Comparison of ENCODE assay signal across 10 mouse cellular contexts in genomic region chr4:124682270-124682669, GRCm38 (mm10). TPM values are rescaled to one million over a fixed set of nuclear protein-coding genes. Genes with fewer than 3 reads are reported as not detected.
DNase-seq lines count a peak whose midpoint lies in the region; ATAC-seq and TF ChIP-seq lines count a peak whose summit lies in the region.
"Had no signal": no experiment of that assay in that cellular context is flagged by ENCODE, and none has a peak within 500 bp of the region (broad histone marks: within the 10 kb centered on the region; RNA-seq: fewer than 3 reads in every experiment).

No protein-coding gene starts in this region.

- peak; percentile 57 for DNase-seq in hindbrain, postnatal 0 days (ENCODE audit: low spot score)
- DNase-seq in hindbrain, embryonic 14.5 days (ENCODE audit: low spot score), result no peak
- peak; percentile 60 for DNase-seq in thymus, postnatal 0 days (ENCODE audit: low spot score)
- no peak for DNase-seq in thymus, postnatal 25 days
- no peak for DNase-seq in frontal cortex, adult 2 months (ENCODE audit: extremely low spot score in 1 of 2, low spot score in 1 of 2)
- DNase-seq in ovary, adult 18-20 months (ENCODE audit: low spot score), result no peak
- no peak for DNase-seq in right cerebral cortex, adult 2 months (ENCODE audit: low spot score in 2 of 2)

- no peaks in the 10 kb centered on the region for H3K4me1 ChIP-seq in hindbrain, postnatal 0 days (ENCODE audit: insufficient read depth, low read length)
- no peaks in the 10 kb centered on the region for H3K4me1 ChIP-seq in hindbrain, embryonic 14.5 days (replicated peaks; ENCODE audit: control insufficient read depth, insufficient read depth, low read length)
- no peaks in the 10 kb centered on the region for H3K4me1 ChIP-seq in cortical plate, adult 2 months (ENCODE audit: control insufficient read depth, insufficient read depth, low read length)
- H3K4me1 ChIP-seq: hindbrain, embryonic 12.5 days; lung, embryonic 15.5 days had no signal

- H3K9ac ChIP-seq in hindbrain, postnatal 0 days (replicated peaks; ENCODE audit: low read length), result no peak overlapping the region
- no peak overlapping the region for H3K9ac ChIP-seq in hindbrain, embryonic 14.5 days
- H3K9ac ChIP-seq: hindbrain, embryonic 12.5 days; lung, embryonic 15.5 days had no signal

- 56% methylated on average over 7 of the region's 7 CpGs for WGBS in hindbrain, postnatal 0 days
- WGBS in hindbrain, embryonic 14.5 days, result 63% methylated on average over 7 of the region's 7 CpGs

- no peaks in the 10 kb centered on the region for H3K27me3 ChIP-seq in hindbrain, postnatal 0 days (ENCODE audit: insufficient read depth, low read length)
- H3K27me3 ChIP-seq in hindbrain, embryonic 14.5 days (ENCODE audit: control insufficient read depth, insufficient read depth, low read length), result no peaks in the 10 kb centered on the region
- H3K27me3 ChIP-seq: hindbrain, embryonic 12.5 days; lung, embryonic 15.5 days had no signal

- peaks cover 45% of the 10 kb centered on the region for H3K36me3 ChIP-seq in hindbrain, postnatal 0 days (ENCODE audit: insufficient read depth, low read length)
- peaks cover 90% of the 10 kb centered on the region for H3K36me3 ChIP-seq in hindbrain, embryonic 14.5 days (replicated peaks; ENCODE audit: control insufficient read depth, insufficient read depth)

- H3K9me3 ChIP-seq in hindbrain, postnatal 0 days (ENCODE audit: low read length), result no peaks in the 10 kb centered on the region
- H3K9me3 ChIP-seq in hindbrain, embryonic 14.5 days (ENCODE audit: control insufficient read depth, low read length), result no peaks in the 10 kb centered on the region
- H3K9me3 ChIP-seq: hindbrain, embryonic 12.5 days; lung, embryonic 15.5 days had no signal

- no peak for TF ChIP-seq POLR2A in cortical plate, adult 2 months (IDR thresholded peaks at IDR 0.05; ENCODE audit: extremely low read depth, insufficient read depth, low read length)

- H3K27ac ChIP-seq in hindbrain, postnatal 0 days, result no peak overlapping the region
- no peak overlapping the region for H3K27ac ChIP-seq in hindbrain, embryonic 14.5 days
- H3K27ac ChIP-seq in cortical plate, adult 2 months (ENCODE audit: insufficient read depth, low read length), result no peak overlapping the region
- H3K27ac ChIP-seq: hindbrain, embryonic 12.5 days; lung, embryonic 15.5 days had no signal

- peak; percentile 21; the same call in 1 of the 2 replicates for ATAC-seq in hindbrain, postnatal 0 days
- ATAC-seq in hindbrain, embryonic 14.5 days (ENCODE audit: low FRiP score), result no peak

- no peak overlapping the region for H3K4me3 ChIP-seq in hindbrain, postnatal 0 days (ENCODE audit: low read length)
- H3K4me3 ChIP-seq in hindbrain, embryonic 14.5 days (replicated peaks; ENCODE audit: low read length), result no peak overlapping the region
- no peak overlapping the region for H3K4me3 ChIP-seq in cortical plate, adult 2 months (ENCODE audit: insufficient read depth, low read length)
- H3K4me3 ChIP-seq: hindbrain, embryonic 12.5 days; lung, embryonic 15.5 days had no signal

- peak; percentile 65 for TF ChIP-seq CTCF in hindbrain, postnatal 0 days (IDR thresholded peaks at IDR 0.05; ENCODE audit: low read depth)
- TF ChIP-seq CTCF in cortical plate, adult 2 months (IDR thresholded peaks at IDR 0.05; ENCODE audit: extremely low read depth, insufficient read depth, low read length), result peak; percentile 19; the same call in 1 of the 2 replicates

- no peak overlapping the region for H3K4me2 ChIP-seq in hindbrain, postnatal 0 days (ENCODE audit: low read depth, low read length)
- no peak overlapping the region for H3K4me2 ChIP-seq in hindbrain, embryonic 14.5 days (replicated peaks)
- H3K4me2 ChIP-seq: hindbrain, embryonic 12.5 days; lung, embryonic 15.5 days had no signal

RNA-seq across cellular contexts. Expression of gene Utp11, which starts 11.1 kb away (rescaled TPM):
- 4.0 and 9.0 TPM in 2 replicates for total RNA-seq in hindbrain, postnatal 0 days (2014; rRNA removed)
- 31.2 and 39.0 TPM in 2 replicates for polyA plus RNA-seq in hindbrain, postnatal 0 days (2015; fragmentation: Nextera tagmentation; extraction: Ambion mirVana)
- 33.5 and 33.6 TPM in 2 replicates for polyA plus RNA-seq in hindbrain, embryonic 14.5 days (2014; fragmentation: Nextera tagmentation; extraction: Ambion mirVana)
- 76.4 and 76.7 TPM in 2 replicates for polyA plus RNA-seq in thymus, postnatal 0 days (2015; fragmentation: Nextera tagmentation; extraction: Ambion mirVana)
- 18.6 and 19.3 TPM in 2 replicates for polyA plus RNA-seq in cortical plate, adult 2 months (2012; rRNA removed)
- polyA plus RNA-seq in frontal cortex, adult 2 months (2012; rRNA removed), result 19.0 and 20.7 TPM in 2 replicates

RNA-seq across cellular contexts. Expression of gene Fhl3, which starts 18.2 kb away (rescaled TPM):
- 7.1 and 7.3 TPM in 2 replicates for total RNA-seq in hindbrain, postnatal 0 days (2014; rRNA removed)
- polyA plus RNA-seq in hindbrain, postnatal 0 days (2015; fragmentation: Nextera tagmentation; extraction: Ambion mirVana), result 2.5 and 3.1 TPM in 2 replicates
- polyA plus RNA-seq in hindbrain, embryonic 14.5 days (2014; fragmentation: Nextera tagmentation; extraction: Ambion mirVana), result 1.8 and 2.2 TPM in 2 replicates
- polyA plus RNA-seq in thymus, postnatal 0 days (2015; fragmentation: Nextera tagmentation; extraction: Ambion mirVana), result 9.4 and 10.2 TPM in 2 replicates
- 1.8 and 2.4 TPM in 2 replicates for polyA plus RNA-seq in cortical plate, adult 2 months (2012; rRNA removed)
- 2.0 and 2.2 TPM in 2 replicates for polyA plus RNA-seq in frontal cortex, adult 2 months (2012; rRNA removed)

RNA-seq across cellular contexts. Expression of gene Pou3f1, which starts 25.7 kb away (rescaled TPM):
- total RNA-seq in hindbrain, postnatal 0 days (2014; rRNA removed), result 4.8 and 7.0 TPM in 2 replicates
- polyA plus RNA-seq in hindbrain, postnatal 0 days (2015; fragmentation: Nextera tagmentation; extraction: Ambion mirVana), result 4.1 and 6.3 TPM in 2 replicates
- 9.6 and 11.2 TPM in 2 replicates for polyA plus RNA-seq in hindbrain, embryonic 14.5 days (2014; fragmentation: Nextera tagmentation; extraction: Ambion mirVana)
- 0.12 and 0.18 TPM in 2 replicates for polyA plus RNA-seq in thymus, postnatal 0 days (2015; fragmentation: Nextera tagmentation; extraction: Ambion mirVana)
- polyA plus RNA-seq in cortical plate, adult 2 months (2012; rRNA removed), result 13.8 and 15.8 TPM in 2 replicates
- 6.9 and 11.6 TPM in 2 replicates for polyA plus RNA-seq in frontal cortex, adult 2 months (2012; rRNA removed)

RNA-seq across cellular contexts. Expression of gene Sf3a3, which starts 32.3 kb away (rescaled TPM):
- 18.7 and 33.0 TPM in 2 replicates for total RNA-seq in hindbrain, postnatal 0 days (2014; rRNA removed)
- polyA plus RNA-seq in hindbrain, postnatal 0 days (2015; fragmentation: Nextera tagmentation; extraction: Ambion mirVana), result 79.7 and 87.9 TPM in 2 replicates
- polyA plus RNA-seq in hindbrain, embryonic 14.5 days (2014; fragmentation: Nextera tagmentation; extraction: Ambion mirVana), result 88.9 and 89.3 TPM in 2 replicates
- polyA plus RNA-seq in thymus, postnatal 0 days (2015; fragmentation: Nextera tagmentation; extraction: Ambion mirVana), result 136 and 155 TPM in 2 replicates
- polyA plus RNA-seq in cortical plate, adult 2 months (2012; rRNA removed), result 33.9 and 35.4 TPM in 2 replicates
- 35.5 and 40.4 TPM in 2 replicates for polyA plus RNA-seq in frontal cortex, adult 2 months (2012; rRNA removed)

RNA-seq across cellular contexts. Expression of gene Inpp5b, which starts 59.4 kb away (rescaled TPM):
- total RNA-seq in hindbrain, postnatal 0 days (2014; rRNA removed), result 15.9 and 16.0 TPM in 2 replicates
- polyA plus RNA-seq in hindbrain, postnatal 0 days (2015; fragmentation: Nextera tagmentation; extraction: Ambion mirVana), result 14.9 and 15.4 TPM in 2 replicates
- polyA plus RNA-seq in hindbrain, embryonic 14.5 days (2014; fragmentation: Nextera tagmentation; extraction: Ambion mirVana), result 21.0 and 21.1 TPM in 2 replicates
- polyA plus RNA-seq in thymus, postnatal 0 days (2015; fragmentation: Nextera tagmentation; extraction: Ambion mirVana), result 45.8 and 46.8 TPM in 2 replicates
- 73.6 and 78.2 TPM in 2 replicates for polyA plus RNA-seq in cortical plate, adult 2 months (2012; rRNA removed)
- polyA plus RNA-seq in frontal cortex, adult 2 months (2012; rRNA removed), result 58.0 and 71.4 TPM in 2 replicates

Comparison
In these comparisons a context has a peak if more than half of its experiments do, and no peak if none do; other contexts are left out.
1. DNase-seq: peak in hindbrain, postnatal 0 days (single experiment) and thymus, postnatal 0 days (single experiment); none in hindbrain, embryonic 14.5 days (single experiment), thymus, postnatal 25 days (single experiment), frontal cortex, adult 2 months (0 of 2), ovary, adult 18-20 months (single experiment) and right cerebral cortex, adult 2 months (0 of 2).